Mouse (Mus musculus) liver, postnatal 0 days (tissue): ENCODE results near the gene Vps37b.

Experiments
- CTCF ChIP-seq: sonication (generic); IDR thresholded peaks from 2 replicates; pipeline ENCODE4 v1.5.1; 2016; ENCODE audit warnings: antibody characterized with exemption, low read depth
- EP300 ChIP-seq: IDR thresholded peaks from 2 replicates; pipeline ENCODE4 v1.6.1; 2016; ENCODE audit warnings: antibody characterized with exemption, low read depth, mild to moderate bottlenecking

- no peak for TF ChIP-seq CTCF
- no peak for TF ChIP-seq EP300
Observed at GRCm38 (mm10) chr5:124078794-124079416, 46.8 kb upstream of the Vps37b start.
